Mouse (Mus musculus): Measurements from ENCODE around the gene Treh. TPM values are rescaled to one million over a fixed set of nuclear protein-coding genes. Genes with fewer than 3 reads are reported as not detected.

Gene Treh
- polyA plus RNA-seq, 1 experiment from 2014 or later = not detected

- no peaks in the 10 kb centered on the region for H3K27me3 ChIP-seq (ENCODE audit: control insufficient read depth, insufficient read depth, low read length)
- H3K4me3 ChIP-seq (replicated peaks; ENCODE audit: low read depth, low read length) = peak overlapping the region; percentile 24
- peak; percentile 31 for DNase-seq
- peak overlapping the region; percentile 37; the same call in 1 of the 2 replicates for H3K9ac ChIP-seq (replicated peaks; ENCODE audit: low read length)
- ATAC-seq (ENCODE audit: low FRiP score, low TSS enrichment) = 0 out of 2 replicates have a peak, but pooled peaks have one; percentile 15
- H3K36me3 ChIP-seq (ENCODE audit: control insufficient read depth, insufficient read depth, low read length) = peaks cover 76% of the 10 kb centered on the region
- H3K9me3 ChIP-seq (ENCODE audit: control insufficient read depth, low read length) = no peaks in the 10 kb centered on the region
- peak overlapping the region; percentile 48 for H3K4me2 ChIP-seq (ENCODE audit: low read length)
- no peak overlapping the region for H3K27ac ChIP-seq (replicated peaks; ENCODE audit: low read depth, low read length)
- peaks cover 16% of the 10 kb centered on the region for H3K4me1 ChIP-seq (ENCODE audit: control insufficient read depth, insufficient read depth, low read length)
- WGBS = 16% methylated on average over 28 of the region's 28 CpGs
Measured at GRCm38 (mm10) chr9:44707749-44708428, 34.9 kb downstream of the Treh start.

DNA sequence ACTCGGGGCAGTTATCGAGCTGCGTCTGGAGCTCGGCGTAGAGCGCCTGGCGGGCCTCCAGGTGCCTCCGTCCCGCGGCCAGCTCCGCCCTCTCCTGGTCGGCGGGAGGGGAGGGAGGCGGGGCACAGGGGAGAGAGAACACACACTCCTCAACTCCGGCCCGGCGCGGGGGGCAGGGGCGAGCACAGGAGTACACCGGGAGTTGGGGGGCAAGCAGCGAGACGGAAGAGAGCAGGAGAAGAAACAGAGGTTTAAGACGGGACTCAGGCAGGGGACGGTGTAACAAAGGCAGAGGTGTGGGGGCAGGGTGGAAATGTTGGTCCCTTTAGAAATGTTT, 35.4 kb downstream of the Treh start:
- no peaks in the 10 kb centered on the region for H3K27me3 ChIP-seq (ENCODE audit: control insufficient read depth, insufficient read depth, low read length)
- 4% methylated on average over 24 of the region's 24 CpGs for WGBS
- H3K9me3 ChIP-seq (ENCODE audit: control insufficient read depth, low read length) = no peaks in the 10 kb centered on the region
- peak overlapping the region; percentile 24 for H3K4me3 ChIP-seq (replicated peaks; ENCODE audit: low read depth, low read length)
- DNase-seq (peak; percentile 76), ATAC-seq (ENCODE audit: low FRiP score, low TSS enrichment) (peak; percentile 59)
- H3K9ac ChIP-seq (replicated peaks; ENCODE audit: low read length) = peak overlapping the region; percentile 37; the same call in 1 of the 2 replicates
- H3K4me1 ChIP-seq (ENCODE audit: control insufficient read depth, insufficient read depth, low read length) = peaks cover 16% of the 10 kb centered on the region
- peaks cover 75% of the 10 kb centered on the region for H3K36me3 ChIP-seq (ENCODE audit: control insufficient read depth, insufficient read depth, low read length)
- peak overlapping the region; percentile 48 for H3K4me2 ChIP-seq (ENCODE audit: low read length)
- H3K27ac ChIP-seq (replicated peaks; ENCODE audit: low read depth, low read length) = no peak overlapping the region

- WGBS = 20% methylated on average over 6 of the region's 6 CpGs
- peak overlapping the region; percentile 48 for H3K4me2 ChIP-seq (ENCODE audit: low read length)
- no peaks in the 10 kb centered on the region for H3K27me3 ChIP-seq (ENCODE audit: control insufficient read depth, insufficient read depth, low read length)
- no peak overlapping the region for H3K27ac ChIP-seq (replicated peaks; ENCODE audit: low read depth, low read length)
- H3K36me3 ChIP-seq (ENCODE audit: control insufficient read depth, insufficient read depth, low read length) = peaks cover 75% of the 10 kb centered on the region
- H3K4me1 ChIP-seq (ENCODE audit: control insufficient read depth, insufficient read depth, low read length) = peaks cover 16% of the 10 kb centered on the region
- no peak overlapping the region for H3K4me3 ChIP-seq (replicated peaks; ENCODE audit: low read depth, low read length)
- no peaks in the 10 kb centered on the region for H3K9me3 ChIP-seq (ENCODE audit: control insufficient read depth, low read length)
- ATAC-seq (ENCODE audit: low FRiP score, low TSS enrichment) = 0 out of 2 replicates have a peak, but pooled peaks have one; percentile 25
- H3K9ac ChIP-seq (replicated peaks; ENCODE audit: low read length) = 0 out of 2 replicates have a peak overlapping the region, but pooled peaks have one; percentile 20
- DNase-seq = peak; percentile 47
Measured at GRCm38 (mm10) chr9:44708925-44709324, 35.9 kb downstream of the Treh start.

- H3K9me3 ChIP-seq (ENCODE audit: control insufficient read depth, low read length) = no peaks in the 10 kb centered on the region
- H3K36me3 ChIP-seq (ENCODE audit: control insufficient read depth, insufficient read depth, low read length) = peaks cover 75% of the 10 kb centered on the region
- no peak overlapping the region for H3K27ac ChIP-seq (replicated peaks; ENCODE audit: low read depth, low read length)
- ATAC-seq (ENCODE audit: low FRiP score, low TSS enrichment) (no peak), DNase-seq (peak; percentile 62)
- H3K4me2 ChIP-seq (ENCODE audit: low read length) = no peak overlapping the region
- H3K9ac ChIP-seq (replicated peaks; ENCODE audit: low read length) = no peak overlapping the region
- no peak overlapping the region for H3K4me3 ChIP-seq (replicated peaks; ENCODE audit: low read depth, low read length)
- peaks cover 16% of the 10 kb centered on the region for H3K4me1 ChIP-seq (ENCODE audit: control insufficient read depth, insufficient read depth, low read length)
- H3K27me3 ChIP-seq (ENCODE audit: control insufficient read depth, insufficient read depth, low read length) = no peaks in the 10 kb centered on the region
- 57% methylated on average over 2 of the region's 2 CpGs for WGBS
Measured at GRCm38 (mm10) chr9:44709600-44709999, 36.6 kb downstream of the Treh start.

DNA sequence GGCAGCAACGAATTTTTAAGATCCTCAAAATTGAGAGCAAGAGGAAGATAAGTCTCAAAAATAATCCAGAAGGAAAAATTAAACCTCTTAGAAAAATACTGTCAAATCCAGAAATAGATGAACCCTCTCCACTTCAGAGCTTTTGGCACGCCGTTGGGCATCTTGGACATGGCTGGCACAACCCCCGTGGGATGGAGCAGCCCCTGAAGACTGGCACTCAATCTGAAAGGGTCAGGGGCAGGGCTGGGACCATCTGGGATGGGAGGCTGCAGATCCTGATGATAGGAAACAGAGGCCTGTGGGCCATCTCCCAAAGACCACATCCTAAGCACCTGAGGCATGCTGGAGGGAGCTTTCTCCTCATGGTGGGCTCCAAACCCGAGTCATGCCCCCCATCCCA, 37.2 kb downstream of the Treh start:
- Histone ChIP-seq H3K4me2 (ENCODE audit: low read length) (no peak overlapping the region), H3K27me3 (ENCODE audit: control insufficient read depth, insufficient read depth, low read length) (no peaks in the 10 kb centered on the region), H3K4me3 (replicated peaks; ENCODE audit: low read depth, low read length) (no peak overlapping the region), H3K4me1 (ENCODE audit: control insufficient read depth, insufficient read depth, low read length) (peaks cover 16% of the 10 kb centered on the region), H3K9ac (replicated peaks; ENCODE audit: low read length) (no peak overlapping the region), H3K9me3 (ENCODE audit: control insufficient read depth, low read length) (no peaks in the 10 kb centered on the region), H3K27ac (replicated peaks; ENCODE audit: low read depth, low read length) (no peak overlapping the region), H3K36me3 (ENCODE audit: control insufficient read depth, insufficient read depth, low read length) (peaks cover 75% of the 10 kb centered on the region)
- ATAC-seq (ENCODE audit: low FRiP score, low TSS enrichment) (no peak), DNase-seq (no peak)
- 87% methylated on average over 5 of the region's 5 CpGs for WGBS

DNA sequence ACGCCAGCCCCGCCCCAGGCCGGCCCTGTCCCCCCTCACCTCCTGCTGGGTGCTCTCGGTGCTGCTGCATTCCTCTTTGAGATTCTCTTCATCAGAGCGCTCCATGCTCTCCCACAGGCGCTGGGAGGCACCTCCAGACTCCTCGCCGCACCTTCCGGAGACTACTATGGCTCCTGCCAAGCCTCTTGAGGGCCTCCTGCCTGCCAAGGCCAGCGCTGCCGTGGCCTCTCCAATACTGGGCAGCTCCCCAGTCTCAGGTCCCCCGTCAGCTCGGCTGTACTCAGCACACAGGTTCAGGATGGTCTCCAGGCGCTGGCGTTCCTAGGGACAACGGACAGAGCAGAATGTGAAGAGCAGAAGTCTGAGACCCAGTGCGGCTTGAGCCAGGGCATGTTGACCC, 38.6 kb downstream of the Treh start:
- no peak overlapping the region for H3K27ac ChIP-seq (replicated peaks; ENCODE audit: low read depth, low read length)
- peaks cover 75% of the 10 kb centered on the region for H3K36me3 ChIP-seq (ENCODE audit: control insufficient read depth, insufficient read depth, low read length)
- no peak overlapping the region for H3K4me2 ChIP-seq (ENCODE audit: low read length)
- no peaks in the 10 kb centered on the region for H3K27me3 ChIP-seq (ENCODE audit: control insufficient read depth, insufficient read depth, low read length)
- no peak for ATAC-seq (ENCODE audit: low FRiP score, low TSS enrichment)
- no peaks in the 10 kb centered on the region for H3K9me3 ChIP-seq (ENCODE audit: control insufficient read depth, low read length)
- H3K4me1 ChIP-seq (ENCODE audit: control insufficient read depth, insufficient read depth, low read length) = peaks cover 16% of the 10 kb centered on the region
- H3K4me3 ChIP-seq (replicated peaks; ENCODE audit: low read depth, low read length) = no peak overlapping the region
- DNase-seq = no peak
- WGBS = 70% methylated on average over 17 of the region's 17 CpGs
- no peak overlapping the region for H3K9ac ChIP-seq (replicated peaks; ENCODE audit: low read length)

GRCm38 (mm10) chr9:44713080-44713479, 40.0 kb downstream of the Treh start:
- Histone ChIP-seq H3K4me1 (ENCODE audit: control insufficient read depth, insufficient read depth, low read length) (peaks cover 12% of the 10 kb centered on the region), H3K4me3 (replicated peaks; ENCODE audit: low read depth, low read length) (no peak overlapping the region), H3K27ac (replicated peaks; ENCODE audit: low read depth, low read length) (no peak overlapping the region), H3K27me3 (ENCODE audit: control insufficient read depth, insufficient read depth, low read length) (no peaks in the 10 kb centered on the region), H3K4me2 (ENCODE audit: low read length) (no peak overlapping the region), H3K9ac (replicated peaks; ENCODE audit: low read length) (no peak overlapping the region), H3K9me3 (ENCODE audit: control insufficient read depth, low read length) (no peaks in the 10 kb centered on the region), H3K36me3 (ENCODE audit: control insufficient read depth, insufficient read depth, low read length) (peaks cover 77% of the 10 kb centered on the region)
- 90% methylated on average over 6 of the region's 6 CpGs for WGBS
- ATAC-seq (ENCODE audit: low FRiP score, low TSS enrichment) = no peak
- DNase-seq = no peak

GRCm38 (mm10) chr9:44713574-44713973, 40.5 kb downstream of the Treh start:
- whole genome bisulfite sequencing = 62% methylated on average over 2 of the region's 2 CpGs
- ATAC-seq (ENCODE audit: low FRiP score, low TSS enrichment) = no peak
- peaks cover 80% of the 10 kb centered on the region for H3K36me3 ChIP-seq (ENCODE audit: control insufficient read depth, insufficient read depth, low read length)

GRCm38 (mm10) chr9:44715109-44715508, 42.1 kb downstream of the Treh start:
- H3K36me3 ChIP-seq (ENCODE audit: control insufficient read depth, insufficient read depth, low read length) = peaks cover 79% of the 10 kb centered on the region

More at GRCm38 (mm10) chr9:44713574-44713973, 40.5 kb downstream of the Treh start:
- no peak overlapping the region for H3K27ac ChIP-seq (replicated peaks; ENCODE audit: low read depth, low read length)
- H3K4me1 ChIP-seq (ENCODE audit: control insufficient read depth, insufficient read depth, low read length) = peaks cover 7% of the 10 kb centered on the region
- H3K4me2 ChIP-seq (ENCODE audit: low read length) = no peak overlapping the region
- DNase-seq = no peak
- no peak overlapping the region for H3K9ac ChIP-seq (replicated peaks; ENCODE audit: low read length)
- H3K4me3 ChIP-seq (replicated peaks; ENCODE audit: low read depth, low read length) = no peak overlapping the region
- H3K27me3 ChIP-seq (ENCODE audit: control insufficient read depth, insufficient read depth, low read length) = no peaks in the 10 kb centered on the region
- H3K9me3 ChIP-seq (ENCODE audit: control insufficient read depth, low read length) = no peaks in the 10 kb centered on the region

More at GRCm38 (mm10) chr9:44715109-44715508, 42.1 kb downstream of the Treh start:
- no peak overlapping the region for H3K9ac ChIP-seq (replicated peaks; ENCODE audit: low read length)
- H3K9me3 ChIP-seq (ENCODE audit: control insufficient read depth, low read length) = no peaks in the 10 kb centered on the region
- DNase-seq = no peak
- H3K27me3 ChIP-seq (ENCODE audit: control insufficient read depth, insufficient read depth, low read length) = no peaks in the 10 kb centered on the region
- no peak overlapping the region for H3K4me2 ChIP-seq (ENCODE audit: low read length)
- H3K4me1 ChIP-seq (ENCODE audit: control insufficient read depth, insufficient read depth, low read length) = peaks cover 11% of the 10 kb centered on the region
- ATAC-seq (ENCODE audit: low FRiP score, low TSS enrichment) = no peak
- H3K27ac ChIP-seq (replicated peaks; ENCODE audit: low read depth, low read length) = no peak overlapping the region
- WGBS = 87% methylated on average over 17 of the region's 17 CpGs
- H3K4me3 ChIP-seq (replicated peaks; ENCODE audit: low read depth, low read length) = no peak overlapping the region
